In the genomic region with DNA sequence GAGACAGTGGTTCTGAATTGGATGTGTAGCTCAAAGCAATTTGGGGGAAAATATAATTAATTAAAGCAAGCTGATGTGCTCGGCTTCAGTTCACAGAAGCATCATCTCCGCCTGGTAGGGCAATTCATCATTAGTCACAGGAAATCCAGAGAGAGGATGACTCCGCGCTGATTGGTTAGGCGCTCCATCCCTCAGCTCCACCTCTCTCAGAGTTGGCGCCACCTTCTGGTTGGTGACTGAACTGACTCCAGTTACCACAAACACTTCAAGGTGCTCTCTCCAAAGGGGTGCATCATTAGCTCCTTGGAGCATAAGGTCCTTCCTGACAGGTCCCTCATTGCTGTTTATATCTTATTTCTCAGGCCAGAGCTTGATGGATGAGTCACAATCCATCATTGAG, we compare ENCODE assay signal across 10 mouse cellular contexts. TPM values are rescaled to one million over a fixed set of nuclear protein-coding genes. Genes with fewer than 3 reads are reported as not detected.
DNase-seq lines count a peak whose midpoint lies in the region; ATAC-seq and TF ChIP-seq lines count a peak whose summit lies in the region.
"Had no signal": no experiment of that assay in that cellular context is flagged by ENCODE, and none has a peak within 500 bp of the region (broad histone marks: within the 10 kb centered on the region; RNA-seq: fewer than 3 reads in every experiment).

No protein-coding gene starts in this region.

- H3K9me3 ChIP-seq in liver, embryonic 14.5 days (ENCODE audit: control insufficient read depth, low read length) = no peaks in the 10 kb centered on the region
- H3K9me3 ChIP-seq: embryonic facial prominence, embryonic 12.5 days; liver, embryonic 15.5 days had no signal

- 32% methylated on average over 6 of the region's 6 CpGs for WGBS in liver, embryonic 14.5 days (ENCODE audit: insufficient replicate concordance)

- DNase-seq in left cerebral cortex, adult 2 months (ENCODE audit: extremely low spot score in 1 of 2, low spot score in 2 of 2) = no peak
- DNase-seq in left cerebral cortex, postnatal 4 days = no peak
- peak; percentile 36 for DNase-seq in WW6 (ENCODE audit: low read depth, low spot score)
- peak; percentile 51 for DNase-seq in gastrocnemius, adult 18-20 months (ENCODE audit: low spot score)
- DNase-seq in liver, embryonic 14.5 days (ENCODE audit: low read depth in 3 of 3, low spot score in 3 of 3) = peak in 2 of 3 experiments; percentile 15 to 17
- peak; percentile 29 to 52 for DNase-seq in spleen, postnatal 14 days (ENCODE audit: low spot score in 2 of 2)
- DNase-seq in right cerebral cortex, postnatal 4 days = no peak
- DNase-seq in left cerebral cortex, adult 8-10 months (ENCODE audit: low spot score in 2 of 2) = no peak

- no peaks in the 10 kb centered on the region for H3K27me3 ChIP-seq in liver, embryonic 14.5 days (ENCODE audit: control insufficient read depth, insufficient read depth, low read length)
- H3K27me3 ChIP-seq: embryonic facial prominence, embryonic 12.5 days; liver, embryonic 15.5 days had no signal

- H3K27ac ChIP-seq in left cerebral cortex, adult 2 months = no peak overlapping the region
- no peak overlapping the region for H3K27ac ChIP-seq in liver, embryonic 14.5 days
- H3K27ac ChIP-seq: embryonic facial prominence, embryonic 12.5 days; liver, embryonic 15.5 days had no signal

- intact Hi-C loops in left cerebral cortex, adult 2 months (cut with DNase I) = no loop called here
- intact Hi-C loops in left cerebral cortex, postnatal 4 days (cut with DNase I) = no loop called here

- H3K4me2 ChIP-seq in liver, embryonic 14.5 days (ENCODE audit: low read depth) = no peak overlapping the region
- H3K4me2 ChIP-seq: embryonic facial prominence, embryonic 12.5 days; liver, embryonic 15.5 days had no signal

- H3K9ac ChIP-seq in liver, embryonic 14.5 days (replicated peaks) = no peak overlapping the region
- H3K9ac ChIP-seq: embryonic facial prominence, embryonic 12.5 days; liver, embryonic 15.5 days had no signal

- no peak for ATAC-seq in liver, embryonic 14.5 days (ENCODE audit: insufficient read depth)

- no peak overlapping the region for H3K4me3 ChIP-seq in left cerebral cortex, adult 2 months
- H3K4me3 ChIP-seq in liver, embryonic 14.5 days (ENCODE audit: insufficient read depth in 1 of 2, low read depth in 2 of 2, low read length in 2 of 2) = no peak overlapping the region
- H3K4me3 ChIP-seq: embryonic facial prominence, embryonic 12.5 days; liver, embryonic 15.5 days had no signal

- peak; percentile 57 for TF ChIP-seq CTCF in left cerebral cortex, adult 2 months (IDR thresholded peaks at IDR 0.05)
- peak; percentile 74 for TF ChIP-seq CTCF in liver, embryonic 14.5 days (IDR thresholded peaks at IDR 0.05; ENCODE audit: low read depth)

- TF ChIP-seq EP300 in liver, embryonic 14.5 days (IDR thresholded peaks at IDR 0.05; ENCODE audit: low read depth) = no peak

- H3K4me1 ChIP-seq in liver, embryonic 14.5 days (replicated peaks; ENCODE audit: control insufficient read depth in 2 of 2, insufficient read depth in 2 of 2, low read length in 1 of 2) = no peaks in the 10 kb centered on the region
- H3K4me1 ChIP-seq: embryonic facial prominence, embryonic 12.5 days; liver, embryonic 15.5 days had no signal

- no peaks in the 10 kb centered on the region for H3K36me3 ChIP-seq in liver, embryonic 14.5 days (replicated peaks; ENCODE audit: control insufficient read depth, insufficient read depth, low read depth)
- H3K36me3 ChIP-seq: embryonic facial prominence, embryonic 12.5 days; liver, embryonic 15.5 days had no signal

RNA-seq across cellular contexts. Expression of gene Ghsr, which starts 25.6 kb away (rescaled TPM):
- total RNA-seq in left cerebral cortex, adult 2 months (2021) = under 1 TPM in 1 of 2 experiments, not detected in 1; 0.18 TPM
- under 1 TPM; 0.10 to 0.24 TPM for total RNA-seq in left cerebral cortex, postnatal 4 days (2021)
- not detected for total RNA-seq in gastrocnemius, adult 18-20 months (2021)
- polyA plus RNA-seq in liver, embryonic 14.5 days (2012; rRNA removed) = not detected in 2 replicates
- not detected in 2 replicates for polyA plus RNA-seq in liver, embryonic 14.5 days (2014; fragmentation: Nextera tagmentation; extraction: Ambion mirVana)
- under 1 TPM in 2 of 4 experiments, not detected in 2; 0.16 to 0.24 TPM for total RNA-seq in left cerebral cortex, adult 8-10 months (2022)
- polyA plus RNA-seq: embryonic facial prominence, embryonic 12.5 days; liver, embryonic 15.5 days had no signal

RNA-seq across cellular contexts. Expression of gene Tnfsf10, which starts 28.7 kb away (rescaled TPM):
- 1 to 10 TPM; 1.3 to 2.4 TPM for total RNA-seq in left cerebral cortex, adult 2 months (2021)
- total RNA-seq in left cerebral cortex, postnatal 4 days (2021) = 1 to 10 TPM; 1.7 to 2.2 TPM
- 1 to 10 TPM; 2.6 to 2.8 TPM for total RNA-seq in gastrocnemius, adult 18-20 months (2021)
- 0.04 and 0.09 TPM in 2 replicates for polyA plus RNA-seq in liver, embryonic 14.5 days (2012; rRNA removed)
- polyA plus RNA-seq in liver, embryonic 14.5 days (2014; fragmentation: Nextera tagmentation; extraction: Ambion mirVana) = 0.04 and 0.11 TPM in 2 replicates
- total RNA-seq in left cerebral cortex, adult 8-10 months (2022) = 1 to 10 TPM; 1.6 to 4.4 (median 1.6) TPM

Comparison
In these comparisons a context has a peak if more than half of its experiments do, and no peak if none do; other contexts are left out.
1. DNase-seq: peak in WW6 (single experiment), gastrocnemius, adult 18-20 months (single experiment), liver, embryonic 14.5 days (2 of 3) and spleen, postnatal 14 days (2 of 2); none in left cerebral cortex, adult 2 months (0 of 2), left cerebral cortex, postnatal 4 days (single experiment), right cerebral cortex, postnatal 4 days (single experiment) and left cerebral cortex, adult 8-10 months (0 of 2).